Mouse (Mus musculus) ovary, adult 18-20 months (tissue): Measurements from ENCODE around the gene Crhr2.

Experiments used
- DNase-seq: peaks from one replicate; pipeline ENCODE4 v3.0.0; 2022; ENCODE audit warnings: low spot score, mixed read lengths

Gene Crhr2

GRCm38 (mm10) chr6:55044542-55044941 lies 88.3 kb downstream of the Crhr2 start:
- no peak for DNase-seq

DNA sequence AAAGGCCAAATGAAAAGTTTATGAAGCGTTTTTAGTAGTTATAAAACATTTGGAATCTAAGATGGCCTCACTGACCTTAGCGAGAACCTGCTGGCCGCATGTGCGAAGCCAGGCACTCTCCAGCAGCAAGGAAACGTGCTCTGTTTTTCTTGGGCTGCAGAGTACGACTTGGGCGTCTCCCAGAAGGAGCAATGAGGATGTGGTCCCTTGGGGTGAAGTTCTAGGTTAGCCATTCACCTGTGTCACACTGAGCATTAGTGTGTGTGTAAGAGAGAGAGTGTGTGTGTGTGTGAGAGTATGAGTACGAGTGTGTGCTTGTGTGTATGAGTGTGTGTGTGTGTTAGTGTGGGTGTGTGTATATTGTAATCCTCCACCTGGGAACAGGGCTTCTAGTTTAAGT lies 89.6 kb downstream of the Crhr2 start:
- DNase-seq, result no peak
